Mouse (Mus musculus) cortical plate, adult 2 months (tissue): ENCODE measurements around the gene Rps27rt. TPM values are rescaled to one million over a fixed set of nuclear protein-coding genes. Genes with fewer than 3 reads are reported as not detected.

Experiments used
- H3K27ac ChIP-seq: fragments of 200-500 bp; 2 replicates; pipeline ENCODE4 v1.5.1; 2012; ENCODE audit warnings: low read length, control low read depth, inconsistent platforms; ENCODE audit not compliant: insufficient read depth
- H3K4me1 ChIP-seq: fragments of 200-500 bp; 2 replicates; pipeline ENCODE4 v1.6.1; 2011; ENCODE audit warnings: low read length; ENCODE audit not compliant: control insufficient read depth, insufficient read depth
- H3K4me3 ChIP-seq: fragments of 200-500 bp; 2 replicates; pipeline ENCODE4 v1.5.1; 2011; ENCODE audit warnings: mild to moderate bottlenecking, low read length, control low read depth; ENCODE audit not compliant: insufficient read depth
- CTCF ChIP-seq: fragments of 200-500 bp; IDR thresholded peaks from 2 replicates; pipeline ENCODE4 v1.5.1; 2011; ENCODE audit warnings: mild to moderate bottlenecking, control low read depth, low read length; ENCODE audit not compliant: insufficient read depth; ENCODE audit errors: extremely low read depth
- POLR2A ChIP-seq: fragments of 200-500 bp; IDR thresholded peaks from 2 replicates; pipeline ENCODE4 v1.6.1; 2011; ENCODE audit warnings: mild to moderate bottlenecking, low read length, control low read depth; ENCODE audit not compliant: insufficient read depth; ENCODE audit errors: extremely low read depth
- polyA plus RNA-seq: library from polyadenylated mRNA; depleted of rRNA; stranded (reverse); fragments of >200 nt; gene quantifications from 2 replicates; pipeline ENCODE4 v1.2.3, GENCODE M21; 2012

The Rps27rt gene
- polyA plus RNA-seq, 1 experiment = 94.0 TPM

GRCm38 (mm10) chr9:115005446-115005845, 22.9 kb upstream of the Rps27rt start:
- peaks cover 4% of the 10 kb centered on the region for H3K4me1 ChIP-seq
- TF ChIP-seq CTCF (no peak), POLR2A (no peak)
- H3K4me3 ChIP-seq = no peak overlapping the region
- H3K27ac ChIP-seq = no peak overlapping the region

DNA sequence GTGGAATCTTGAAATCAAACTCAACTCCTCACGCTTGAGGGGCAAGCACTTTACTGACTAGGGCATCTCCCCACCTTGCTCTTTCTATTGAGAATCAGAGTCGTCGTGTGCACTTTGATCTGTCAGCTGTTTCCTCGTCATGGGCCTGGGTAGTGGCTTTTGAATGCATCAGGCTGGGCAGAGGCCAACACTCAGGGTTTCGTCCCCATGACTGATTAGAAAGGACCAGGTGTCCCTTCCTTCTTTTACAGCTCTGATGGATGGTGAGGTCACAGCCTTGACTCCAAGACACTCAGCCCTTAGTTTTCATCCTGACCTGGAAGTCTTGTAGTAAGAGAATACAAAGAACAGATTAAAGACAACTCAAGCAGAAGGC, 17.2 kb upstream of the Rps27rt start:
- Histone ChIP-seq H3K27ac (no peak overlapping the region), H3K4me3 (no peak overlapping the region), H3K4me1 (no peaks in the 10 kb centered on the region)
- TF ChIP-seq POLR2A = no peak

GRCm38 (mm10) chr9:114999010-114999770, 16.7 kb upstream of the Rps27rt start:
- TF ChIP-seq POLR2A = no peak
- H3K4me1 ChIP-seq = no peaks in the 10 kb centered on the region
- H3K27ac ChIP-seq = no peak overlapping the region
- no peak overlapping the region for H3K4me3 ChIP-seq

DNA sequence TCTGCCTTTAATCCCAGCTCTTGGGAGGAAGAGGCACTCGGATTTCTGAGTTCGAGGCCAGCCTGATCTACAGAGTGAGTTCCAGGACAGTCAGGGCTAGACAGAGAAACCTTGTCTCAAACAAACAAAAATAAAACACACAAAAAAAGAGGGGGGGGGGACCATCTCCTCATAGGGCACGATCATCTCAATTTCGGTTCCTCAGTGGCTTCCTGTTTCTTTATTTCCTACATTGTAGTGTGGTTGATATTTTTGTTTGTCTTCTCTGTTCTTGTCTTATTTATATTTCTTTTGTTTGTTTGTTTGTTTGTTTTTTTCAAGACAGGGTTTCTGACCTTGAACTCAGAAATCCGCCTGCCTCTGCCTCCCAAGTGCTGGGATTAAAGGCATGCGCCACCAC, 13.9 kb upstream of the Rps27rt start:
- Histone ChIP-seq H3K4me3 (no peak overlapping the region), H3K27ac (no peak overlapping the region), H3K4me1 (no peaks in the 10 kb centered on the region)
- TF ChIP-seq POLR2A = no peak
- TF ChIP-seq CTCF = no peak

DNA sequence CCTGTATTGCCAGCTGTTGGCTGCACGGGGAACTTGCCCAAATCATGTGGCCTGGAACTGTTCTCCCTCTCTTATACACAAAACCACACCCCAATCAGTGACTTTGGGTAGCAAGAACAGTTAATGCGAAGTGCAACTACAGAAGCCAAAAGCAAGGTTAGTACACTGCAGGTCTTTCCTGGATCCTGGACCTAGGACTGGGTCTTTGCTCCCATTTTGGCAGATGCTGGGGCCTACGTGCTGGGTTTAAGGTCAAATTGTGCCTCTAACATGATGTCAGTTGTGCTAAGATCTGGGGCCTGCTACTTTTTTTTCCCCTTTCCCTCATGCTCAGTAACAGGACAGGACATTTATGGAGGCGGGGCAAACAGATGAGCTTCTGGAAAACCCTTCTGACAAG, 13.2 kb upstream of the Rps27rt start:
- no peak for TF ChIP-seq POLR2A
- TF ChIP-seq CTCF = no peak
- H3K27ac ChIP-seq = no peak overlapping the region
- H3K4me3 ChIP-seq = no peak overlapping the region
- no peaks in the 10 kb centered on the region for H3K4me1 ChIP-seq

DNA sequence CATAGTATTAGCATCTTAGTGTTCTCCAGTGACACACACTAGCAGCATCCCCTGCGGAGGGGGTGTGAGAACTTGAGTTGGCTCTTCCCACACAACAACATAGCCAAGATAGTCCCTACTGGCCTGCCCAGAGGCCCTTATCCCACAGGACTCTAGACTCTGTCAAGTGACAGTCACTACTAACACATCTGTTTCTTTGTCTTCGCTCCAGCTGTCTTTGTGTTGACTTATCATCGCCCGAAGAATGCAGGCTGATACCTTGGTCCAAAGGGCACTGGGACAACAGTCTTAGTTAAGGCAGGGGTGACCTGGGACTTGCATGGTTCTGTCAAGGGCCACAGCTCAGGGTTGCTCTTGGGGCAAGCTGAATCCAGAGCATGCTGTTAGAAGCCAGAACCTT, 12.7 kb upstream of the Rps27rt start:
- no peaks in the 10 kb centered on the region for H3K4me1 ChIP-seq
- TF ChIP-seq CTCF (no peak), POLR2A (no peak)
- H3K27ac ChIP-seq = no peak overlapping the region
- no peak overlapping the region for H3K4me3 ChIP-seq

GRCm38 (mm10) chr9:114992528-114992927, 10.0 kb upstream of the Rps27rt start:
- Histone ChIP-seq H3K27ac (no peak overlapping the region), H3K4me1 (peaks cover 9% of the 10 kb centered on the region), H3K4me3 (no peak overlapping the region)
- TF ChIP-seq CTCF (no peak), POLR2A (no peak)

- no peak overlapping the region for H3K4me3 ChIP-seq
- peaks cover 9% of the 10 kb centered on the region for H3K4me1 ChIP-seq
- TF ChIP-seq CTCF = no peak
- no peak for TF ChIP-seq POLR2A
- no peak overlapping the region for H3K27ac ChIP-seq
These were observed 7.9 kb upstream of the Rps27rt start for GRCm38 (mm10) chr9:114990421-114990820.

- no peak overlapping the region for H3K27ac ChIP-seq
- H3K4me1 ChIP-seq = peaks cover 9% of the 10 kb centered on the region
These were observed 6.2 kb upstream of the Rps27rt start for GRCm38 (mm10) chr9:114988610-114989327.

GRCm38 (mm10) chr9:114988029-114988428, 5.5 kb upstream of the Rps27rt start:
- Histone ChIP-seq H3K27ac (no peak overlapping the region), H3K4me3 (no peak overlapping the region), H3K4me1 (peaks cover 10% of the 10 kb centered on the region)
- TF ChIP-seq CTCF (no peak), POLR2A (no peak)

More at GRCm38 (mm10) chr9:114988610-114989327, 6.2 kb upstream of the Rps27rt start:
- TF ChIP-seq CTCF = no peak
- no peak for TF ChIP-seq POLR2A
- H3K4me3 ChIP-seq = no peak overlapping the region
